Mouse (Mus musculus) R1 (cell line): Measurements from ENCODE around the gene Rpl9.

ENCODE experiments used
- DNase-seq: peaks from one replicate; pipeline ENCODE4 v3.0.0-alpha.2; 2018; ENCODE audit warnings: low read depth, low spot score

Rpl9 gene

GRCm38 (mm10) chr5:65390648-65391644 is at the start of gene Rpl9, which contains the start of gene Lias:
Gene Rpl9 (minus strand): TSS chr5:65391444.
Gene Lias (plus strand): TSS chr5:65391497.
- peak; percentile 99 for DNase-seq

- DNase-seq, result no peak
These were observed 46.8 kb upstream of the Rpl9 start for GRCm38 (mm10) chr5:65438041-65438440.

DNA sequence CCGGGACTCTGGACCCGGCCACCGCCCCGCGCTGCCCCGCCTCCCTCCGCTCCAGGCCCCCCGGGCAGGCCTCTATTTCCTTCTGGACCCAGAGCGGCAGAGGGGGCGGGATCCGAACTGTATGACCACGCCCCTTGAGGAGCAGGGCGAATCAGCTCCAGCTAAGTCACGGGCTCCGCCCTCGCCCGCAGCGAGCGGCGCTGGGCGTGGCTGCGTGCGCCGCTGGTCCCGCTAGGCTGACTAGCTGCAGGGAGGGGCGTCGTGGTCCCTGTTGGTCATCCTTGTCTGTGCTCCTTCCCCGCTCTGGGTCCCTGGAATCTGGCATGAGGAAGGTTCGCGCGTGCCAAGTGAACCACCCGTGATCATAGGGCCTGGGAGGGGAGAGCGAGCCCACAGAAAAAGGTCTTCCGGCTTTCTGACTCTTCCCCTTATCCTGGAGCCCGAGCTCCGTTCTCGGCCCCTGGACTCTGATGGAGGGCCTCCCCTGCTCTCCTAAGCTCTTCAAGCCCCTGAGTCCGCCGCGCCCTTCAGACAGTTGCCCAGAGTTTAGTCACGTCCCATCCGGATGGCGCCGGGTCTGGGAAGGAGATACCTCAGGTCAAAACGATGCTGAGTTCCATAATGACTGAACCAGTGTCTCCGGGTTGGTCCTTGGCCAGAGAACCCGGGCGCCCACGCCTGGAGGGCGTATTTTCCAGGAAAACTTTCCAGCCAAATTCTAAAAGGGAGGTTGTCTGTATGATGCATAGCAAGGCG is 44.7 kb upstream of the Rpl9 start, which contains the start of gene Ugdh:
Gene Ugdh, minus strand, starts transcription at position 144 of the 756 bp plus-strand sequence.
- DNase-seq, result peak; percentile 98

DNA sequence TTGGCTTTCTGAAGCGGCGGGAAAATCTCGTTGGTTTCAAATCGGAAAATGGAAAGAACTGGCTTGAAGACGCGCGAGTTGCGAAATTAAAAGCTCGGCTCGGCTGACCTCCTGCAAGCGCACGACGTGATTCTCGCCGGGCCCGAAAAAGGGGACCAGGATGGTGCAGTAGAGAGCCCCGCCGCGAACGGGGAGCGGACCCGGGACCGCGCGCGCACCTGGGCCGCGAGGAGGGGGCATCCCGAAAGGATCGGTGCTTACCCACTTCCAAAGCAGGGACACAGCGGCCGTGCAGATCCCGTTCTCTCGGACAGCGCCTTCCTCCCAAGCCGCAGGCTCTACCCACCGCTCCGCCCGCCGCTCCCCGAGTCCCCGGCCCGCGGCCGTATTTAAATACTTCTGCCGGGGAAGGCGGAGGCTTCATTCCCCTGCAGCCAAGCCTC is 44.1 kb upstream of the Rpl9 start:
- DNase-seq, result no peak

- peak; percentile 10 for DNase-seq
These were observed 43.5 kb upstream of the Rpl9 start for GRCm38 (mm10) chr5:65434471-65435362.

GRCm38 (mm10) chr5:65429441-65429840 is 38.2 kb upstream of the Rpl9 start:
- DNase-seq, result no peak

DNA sequence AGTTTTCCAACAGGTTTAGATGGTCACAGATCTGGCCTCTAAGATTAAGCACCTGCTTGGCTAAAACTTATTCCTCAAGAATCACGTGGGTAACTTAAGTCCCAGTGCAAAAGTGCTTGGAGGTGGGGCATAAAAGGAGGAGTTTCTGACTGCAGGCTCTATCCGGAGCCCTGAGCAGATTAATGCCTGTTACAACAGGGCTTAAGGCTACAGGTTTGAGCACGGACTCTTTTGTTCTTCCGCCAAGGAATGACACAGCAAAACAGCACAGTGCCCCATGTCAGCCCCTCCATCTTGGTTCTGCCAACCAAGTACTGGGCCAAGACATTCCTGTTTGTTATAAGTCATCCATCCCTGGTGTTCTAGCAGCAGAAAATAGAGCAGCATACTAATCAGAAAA is 37.1 kb upstream of the Rpl9 start:
- DNase-seq, result peak; percentile 89

GRCm38 (mm10) chr5:65425251-65425650 is 34.0 kb upstream of the Rpl9 start:
- DNase-seq, result no peak

- DNase-seq, result no peak
These were observed 33.0 kb upstream of the Rpl9 start for GRCm38 (mm10) chr5:65424215-65424614.

GRCm38 (mm10) chr5:65422803-65423202 is 31.6 kb upstream of the Rpl9 start:
- DNase-seq, result no peak

- DNase-seq, result no peak
These were observed 29.6 kb upstream of the Rpl9 start for GRCm38 (mm10) chr5:65420822-65421221.

DNA sequence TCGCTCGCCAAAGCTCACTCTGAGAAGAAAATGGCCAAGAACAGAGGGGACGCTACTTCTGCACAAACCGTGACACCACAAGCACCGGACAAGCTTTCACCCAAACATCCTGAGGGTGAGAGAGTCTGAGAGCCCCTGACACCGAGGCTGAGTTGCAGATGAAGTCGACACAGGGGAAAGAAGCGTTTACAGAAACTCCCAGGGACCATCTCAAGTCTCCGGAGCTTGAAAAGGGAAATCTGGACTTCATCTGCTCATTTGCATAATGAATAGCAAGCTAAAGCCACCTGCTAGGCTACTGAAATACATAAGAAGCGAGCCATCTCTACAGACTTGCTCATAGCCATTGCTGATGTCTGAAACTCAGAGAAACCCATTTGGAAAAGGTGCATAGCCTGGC is 27.9 kb upstream of the Rpl9 start:
- DNase-seq, result no peak

DNA sequence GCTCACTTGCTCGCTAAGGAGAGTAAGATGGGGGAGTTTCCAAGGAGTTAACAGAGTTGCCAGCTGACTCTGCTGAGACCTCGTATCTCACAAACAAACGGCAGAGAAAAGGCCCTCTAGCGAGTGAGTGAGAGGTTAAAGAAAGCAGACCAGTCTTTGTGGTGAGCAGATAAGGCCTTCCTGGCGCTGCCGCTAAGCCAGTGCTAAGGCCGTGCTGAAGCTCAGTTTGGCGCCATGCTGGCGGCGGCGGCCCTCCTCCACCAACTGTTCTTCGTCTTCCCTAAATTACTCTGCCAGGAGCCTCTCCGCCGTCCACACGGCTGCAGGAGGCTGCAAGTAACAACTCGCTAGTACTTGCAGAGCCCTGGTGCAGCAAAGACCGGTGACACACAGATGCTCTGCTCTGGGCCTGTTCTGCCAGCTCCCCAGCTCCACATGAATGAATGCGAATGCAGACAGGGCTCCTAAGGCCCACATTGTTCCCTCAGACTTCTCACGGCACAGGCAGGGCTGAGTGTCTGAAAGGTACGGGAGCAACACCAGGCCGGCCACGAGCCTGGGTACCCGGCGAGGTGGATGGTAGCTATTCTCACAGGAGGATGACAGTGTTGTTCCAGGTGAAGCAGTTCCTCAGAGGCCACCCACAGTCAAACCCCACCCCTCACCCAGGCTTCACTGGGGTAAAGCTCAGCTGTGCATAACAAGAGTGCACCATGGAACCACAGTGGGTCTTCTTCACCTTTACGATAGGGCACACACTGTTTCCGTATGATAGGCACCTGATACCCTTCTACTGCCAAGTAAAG is 24.6 kb upstream of the Rpl9 start:
- DNase-seq, result peak; percentile 79

GRCm38 (mm10) chr5:65407989-65408388 is 16.7 kb upstream of the Rpl9 start:
- peak; percentile 81 for DNase-seq

- DNase-seq, result peak; percentile 83
These were observed 10.2 kb upstream of the Rpl9 start for GRCm38 (mm10) chr5:65401251-65401994.

DNA sequence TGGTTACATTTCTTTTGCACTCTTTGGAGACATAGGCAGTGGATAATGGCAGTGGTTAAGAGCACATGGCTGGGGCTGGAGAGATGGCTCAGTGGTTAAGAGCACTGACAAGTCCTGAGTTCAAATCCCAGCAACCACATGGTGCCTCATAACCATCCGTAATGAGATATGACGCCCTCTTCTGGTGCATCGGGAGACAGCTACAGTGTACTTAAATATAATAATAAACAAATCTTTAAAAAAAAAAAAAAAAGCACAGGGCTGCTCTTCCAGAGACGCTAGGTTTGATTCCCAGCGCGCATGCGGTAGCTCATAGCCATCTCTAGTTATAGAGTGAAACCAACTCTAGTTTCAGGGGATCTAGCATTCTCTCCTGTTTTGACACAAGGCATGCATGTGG is 3.2 kb upstream of the Rpl9 start:
- no peak for DNase-seq

DNA sequence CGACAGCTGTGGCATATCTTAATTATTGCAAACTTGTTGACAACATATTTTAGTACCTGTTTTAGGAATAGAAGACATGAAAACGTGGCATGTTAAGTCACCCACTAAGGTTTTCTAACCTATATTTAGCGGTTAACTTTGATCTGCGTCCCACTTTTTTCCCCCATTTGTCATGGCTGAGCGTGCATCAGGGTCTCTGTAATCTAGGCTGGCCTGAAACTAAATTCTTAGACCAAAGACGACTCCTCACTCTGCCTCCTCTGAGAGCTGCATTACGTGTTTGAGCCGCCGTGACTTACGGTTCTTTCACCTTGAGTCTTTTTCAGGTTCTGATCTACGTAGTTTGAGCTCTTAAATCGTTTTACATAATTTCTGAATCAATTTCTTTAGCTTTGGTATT is 509 bp upstream of the Rpl9 start:
- DNase-seq, result peak; percentile 66

GRCm38 (mm10) chr5:65387008-65387867 is 4.0 kb downstream of the Rpl9 start:
- DNase-seq, result peak; percentile 37

GRCm38 (mm10) chr5:65385704-65386103 is 5.5 kb downstream of the Rpl9 start:
- DNase-seq, result no peak
